Mouse (Mus musculus) stomach, adult 2 months (tissue): ENCODE measurements around the gene Taf13. TPM values are rescaled to one million over a fixed set of nuclear protein-coding genes. Genes with fewer than 3 reads are reported as not detected.

Experiments
- polyA plus RNA-seq: library from polyadenylated mRNA; depleted of rRNA; stranded (reverse); fragments of >200 nt; gene quantifications from 2 replicates; pipeline ENCODE4 v1.2.3, GENCODE M21; 2012; rRNA removed

Gene Taf13
- polyA plus RNA-seq, result 0.23 and 0.40 TPM in 2 replicates

DNA sequence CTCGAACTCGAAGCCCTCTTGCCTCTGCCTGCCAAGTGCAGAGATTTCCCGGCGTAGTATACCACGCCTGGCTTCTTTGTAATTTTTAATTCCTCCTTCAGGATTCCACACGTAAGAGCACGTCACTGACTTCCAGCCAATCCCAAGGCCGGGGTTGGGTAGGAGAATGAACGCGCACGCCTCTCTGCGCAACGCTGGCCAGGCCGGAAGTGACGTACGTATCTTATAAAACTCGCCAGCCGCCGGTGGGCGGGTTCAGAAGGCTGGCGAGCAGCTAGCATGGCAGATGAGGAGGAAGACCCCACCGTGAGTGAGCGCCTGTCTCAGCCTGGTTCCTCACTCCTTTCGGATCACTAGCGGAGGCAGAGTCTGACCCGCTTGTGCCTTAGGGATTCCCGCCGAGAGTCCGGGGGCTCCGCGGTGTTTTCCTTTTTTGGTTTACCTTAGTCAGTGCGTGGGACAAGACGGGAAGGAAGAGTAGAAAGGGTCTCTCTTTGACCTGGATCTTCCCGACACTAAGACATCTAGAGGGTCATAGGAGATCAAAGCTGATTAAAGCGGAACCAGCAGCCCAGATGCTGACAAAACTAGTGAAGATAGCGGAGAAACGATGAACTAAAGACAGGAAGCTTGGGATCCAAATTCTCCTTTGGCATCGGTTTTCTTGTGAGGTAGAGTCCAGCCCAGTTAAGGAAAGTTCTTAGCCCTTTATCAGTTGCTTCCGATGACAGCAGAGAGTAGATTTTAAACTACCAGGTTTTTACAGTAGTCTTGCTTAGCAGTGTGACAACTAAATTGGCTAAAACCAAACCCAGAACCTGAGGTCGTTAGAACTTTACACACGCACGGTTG lies at the start of gene Taf13:
TSS of gene Taf13 (plus strand) at position 256 of the 852 bp plus-strand sequence.

DNA sequence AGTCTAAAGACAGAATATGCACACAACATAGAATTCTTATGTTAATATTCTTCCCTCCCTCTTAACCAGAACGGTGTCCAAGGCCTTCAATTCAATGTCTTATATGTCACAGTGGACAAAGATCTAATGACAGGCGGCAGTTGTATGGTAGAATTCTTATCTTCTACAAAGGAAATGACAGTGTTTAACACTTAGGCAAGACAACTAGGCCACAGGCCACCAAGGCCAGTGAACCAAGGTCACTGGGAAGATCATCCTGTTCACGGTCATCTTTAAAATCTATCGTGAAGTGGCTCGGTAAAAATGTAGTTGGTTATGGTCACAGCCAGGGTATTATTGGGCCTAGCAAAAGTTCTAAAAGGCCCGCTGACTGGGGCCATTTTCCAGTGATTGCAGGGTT lies 37.5 kb upstream of the Taf13 start, which contains the start of gene 1700013F07Rik:
TSS of gene 1700013F07Rik (plus strand) at position 200 of the 400 bp plus-strand sequence.

DNA sequence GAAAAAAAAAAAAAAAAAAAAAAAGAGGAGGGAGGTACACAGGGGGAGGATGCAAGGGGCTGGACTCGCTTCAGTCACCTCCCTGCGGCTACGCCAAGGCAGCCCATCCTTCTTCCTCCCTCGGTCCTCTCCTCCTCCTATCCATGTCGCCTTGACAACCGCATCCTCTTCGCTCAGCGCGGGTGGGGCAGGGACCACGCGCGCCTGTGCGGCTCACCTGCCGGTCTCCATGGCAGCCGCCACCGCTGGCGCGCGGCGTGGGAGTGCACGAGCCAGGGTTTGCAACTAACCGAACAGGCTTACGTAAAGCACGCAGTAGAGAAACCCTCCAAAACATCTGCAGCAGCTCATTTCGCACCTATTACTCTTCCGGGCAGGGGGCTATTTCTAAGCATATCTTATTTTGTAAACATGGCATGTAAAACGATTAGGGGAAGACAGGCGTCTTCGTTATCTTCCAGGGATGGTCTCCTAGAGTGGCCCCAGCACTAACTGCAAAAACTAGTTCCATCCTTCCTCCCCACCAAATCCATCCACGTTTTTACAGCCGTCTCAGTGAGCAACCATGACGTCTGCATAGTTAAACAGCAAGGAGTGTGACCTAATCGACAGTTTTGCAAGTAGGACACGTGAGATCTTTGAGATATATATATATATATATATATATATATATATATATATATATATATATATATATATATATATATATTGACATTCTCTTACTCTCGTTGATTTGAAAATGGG lies 34.8 kb upstream of the Taf13 start, which contains the start of gene 5330417C22Rik:
TSS of gene 5330417C22Rik (minus strand) at position 20 of the 744 bp plus-strand sequence.

DNA sequence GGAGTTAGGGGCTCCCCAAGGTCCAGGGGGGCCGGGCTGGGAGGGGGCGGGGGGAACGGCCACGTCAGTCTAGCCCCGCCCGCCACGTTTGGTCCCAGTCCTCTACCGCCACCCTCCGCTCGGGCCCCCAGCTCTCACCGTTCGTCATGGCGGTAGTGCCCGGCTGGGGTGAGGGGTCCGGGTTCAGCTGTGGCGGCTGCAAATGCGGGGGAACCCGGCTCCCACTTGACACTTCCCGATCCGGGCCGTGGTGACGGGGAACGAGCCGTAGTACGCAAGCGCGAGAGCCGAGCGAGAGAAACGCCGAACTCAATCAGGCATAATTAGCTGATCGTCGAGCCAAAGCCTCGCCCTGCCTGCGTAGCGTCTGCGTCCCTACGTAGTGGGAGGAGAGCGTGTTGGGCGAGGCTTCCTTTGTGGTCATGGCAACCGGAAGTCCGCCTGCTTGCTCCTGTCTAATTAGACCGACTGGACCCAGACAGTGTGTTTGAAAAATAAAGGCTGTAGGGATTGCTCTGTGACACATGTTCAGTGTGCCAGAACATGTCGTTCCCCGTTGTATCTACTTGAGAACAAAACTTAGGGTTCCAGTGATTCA lies 9.3 kb upstream of the Taf13 start, which contains the start of gene Tmem167b:
TSS of gene Tmem167b (minus strand) at position 334 of the 598 bp plus-strand sequence.

DNA sequence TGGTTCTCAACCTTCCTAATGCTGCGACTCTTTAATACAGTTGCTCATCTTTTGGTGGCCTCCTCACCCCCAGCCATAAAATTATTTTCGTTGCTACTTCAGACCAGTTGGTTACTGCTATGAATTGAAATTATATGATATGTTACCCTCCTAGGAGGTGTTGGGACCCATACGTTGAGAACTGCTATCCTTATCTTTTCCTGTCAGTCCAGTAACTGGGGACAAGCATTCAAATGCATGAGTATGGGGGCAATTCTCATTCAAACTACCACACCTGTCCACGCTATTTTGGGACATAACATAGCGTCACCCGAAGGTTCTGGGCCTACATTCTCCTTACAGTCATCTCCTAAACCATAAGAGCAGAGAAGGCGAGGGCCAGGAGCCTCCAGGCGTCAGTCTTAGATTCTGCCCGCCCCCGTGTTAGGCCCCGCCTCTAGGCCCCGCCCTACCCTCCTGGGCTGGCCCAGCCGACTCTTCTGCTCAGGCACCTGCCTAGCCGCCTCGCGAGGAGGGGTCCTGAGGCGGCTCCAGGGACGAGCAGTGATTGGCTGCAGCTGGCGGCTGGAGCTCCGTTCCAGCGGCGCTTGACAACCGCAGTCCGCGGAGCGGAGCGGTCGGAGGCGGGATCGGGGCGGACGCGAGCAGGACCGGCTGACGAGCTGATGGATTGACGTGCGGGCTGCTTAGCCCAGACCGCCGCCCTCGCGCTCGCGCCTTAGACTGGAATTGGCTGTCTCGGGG lies 19.5 kb downstream of the Taf13 start, which contains the start of gene Wdr47:
TSS of gene Wdr47 (plus strand) at position 494 of the 744 bp plus-strand sequence.

Other genes starting within 250 kb of the Taf13 start
- not detected in 2 replicates for gene Mybphl, start 206.8 kb upstream of the Taf13 start, polyA plus RNA-seq
- gene Psrc1, start 187.9 kb upstream of the Taf13 start, polyA plus RNA-seq, result 2.5 and 2.6 TPM in 2 replicates
- 16.7 and 22.7 TPM in 2 replicates for gene Celsr2, start 156.1 kb upstream of the Taf13 start, polyA plus RNA-seq
- 17.0 and 19.6 TPM in 2 replicates for gene Sars, start 126.5 kb upstream of the Taf13 start, polyA plus RNA-seq
- gene 1700013F07Rik, start 37.5 kb upstream of the Taf13 start, polyA plus RNA-seq, result not detected in 2 replicates
- gene 5330417C22Rik, start 35.2 kb upstream of the Taf13 start, polyA plus RNA-seq, result 8.4 and 14.0 TPM in 2 replicates
- 1.6 and 1.7 TPM in 2 replicates for gene Tmem167b, start 9.2 kb upstream of the Taf13 start, polyA plus RNA-seq
- 1.5 and 2.0 TPM in 2 replicates for gene Wdr47, start 19.6 kb downstream of the Taf13 start, polyA plus RNA-seq
- gene Clcc1, start 82.2 kb downstream of the Taf13 start, polyA plus RNA-seq, result 6.2 and 9.3 TPM in 2 replicates
- 2.4 TPM in 2 replicates for gene Gpsm2, start 150.6 kb downstream of the Taf13 start, polyA plus RNA-seq
- gene Aknad1, start 168.0 kb downstream of the Taf13 start, polyA plus RNA-seq, result not detected in 2 replicates